Mouse (Mus musculus): ENCODE results near the gene Gm7102.
"Not testable (repeated sequence)": the region's sequence is repeated elsewhere in the genome, so short reads cannot be mapped to it uniquely, and the experiment has no call there.

Gene Gm7102

DNA sequence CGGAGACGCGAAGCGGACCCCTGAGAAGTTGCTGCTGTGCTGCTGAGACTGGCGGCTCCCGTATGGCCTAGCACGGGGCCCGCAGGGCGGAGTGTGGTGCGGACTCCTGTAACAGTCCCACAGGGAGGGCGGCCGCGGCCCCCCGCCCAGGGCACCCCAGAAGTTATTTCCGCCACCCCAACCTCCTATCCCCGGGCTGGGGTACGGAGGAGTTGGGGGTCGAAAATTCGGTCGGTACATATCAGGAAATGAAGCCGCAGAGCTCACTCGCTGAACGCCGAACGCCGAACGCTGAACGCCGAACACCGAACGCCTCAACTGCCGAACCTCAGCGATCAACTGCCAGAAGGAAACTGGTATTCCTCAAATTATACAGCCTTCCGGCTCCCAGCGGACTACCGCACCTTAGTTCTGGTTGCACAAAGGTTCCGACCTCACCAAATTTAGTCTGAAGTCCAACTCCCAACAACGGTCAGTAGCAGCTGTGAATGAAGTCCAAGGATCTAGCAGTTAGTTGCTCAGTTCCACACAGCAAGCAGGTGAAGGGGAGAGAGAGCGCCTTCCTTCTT lies at the start of gene Gm7102:
Gene Gm7102 (minus strand): TSS at position 554 of the 569 bp plus-strand sequence.
- peak in 1 of 2 experiments; percentile 7 for DNase-seq

DNA sequence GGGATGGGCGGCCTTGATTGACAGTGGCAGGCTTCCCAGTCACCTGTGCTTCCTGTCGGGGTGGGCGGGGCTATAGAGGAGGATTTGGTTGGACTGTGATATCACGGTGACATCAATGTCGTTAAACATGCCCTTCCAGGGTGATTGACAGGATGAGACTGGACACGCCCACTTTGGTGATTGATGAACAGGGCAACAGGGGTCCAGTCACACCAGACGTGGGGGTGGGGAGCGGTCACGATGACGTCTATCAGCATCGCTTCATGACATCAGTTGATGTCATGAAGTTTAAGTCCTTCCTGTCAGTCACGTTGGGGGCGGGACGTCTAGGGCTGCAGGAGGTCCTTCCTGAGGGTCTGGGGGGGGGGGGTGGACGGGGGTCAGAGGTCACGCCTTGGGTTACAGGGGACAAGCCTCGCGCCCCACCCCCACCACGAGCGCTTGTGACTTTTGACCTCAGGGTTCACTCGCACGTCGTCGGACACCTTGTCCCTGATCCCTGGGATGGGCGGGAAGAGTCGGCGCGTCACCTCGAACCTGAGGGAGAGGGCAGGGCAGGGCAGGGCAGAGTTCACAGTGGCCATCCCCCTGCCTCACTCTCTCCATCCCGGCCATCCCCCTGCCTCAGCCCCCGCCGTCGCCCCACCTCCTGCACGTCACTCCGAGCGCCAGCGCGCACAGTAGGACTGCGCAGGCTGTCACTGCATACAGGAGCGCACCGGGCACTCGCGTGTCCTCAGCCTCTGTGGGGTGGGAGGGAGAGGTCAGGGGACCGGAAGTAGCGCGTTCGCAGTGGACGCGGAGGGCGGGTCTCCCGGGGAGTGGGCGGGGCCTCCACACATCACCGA lies 48.8 kb upstream of the Gm7102 start:
- DNase-seq = peak; percentile 19 to 45

GRCm38 (mm10) chr19:61223706-61224328 lies 47.7 kb upstream of the Gm7102 start:
- peak in 1 of 2 experiments; percentile 12 for DNase-seq

DNA sequence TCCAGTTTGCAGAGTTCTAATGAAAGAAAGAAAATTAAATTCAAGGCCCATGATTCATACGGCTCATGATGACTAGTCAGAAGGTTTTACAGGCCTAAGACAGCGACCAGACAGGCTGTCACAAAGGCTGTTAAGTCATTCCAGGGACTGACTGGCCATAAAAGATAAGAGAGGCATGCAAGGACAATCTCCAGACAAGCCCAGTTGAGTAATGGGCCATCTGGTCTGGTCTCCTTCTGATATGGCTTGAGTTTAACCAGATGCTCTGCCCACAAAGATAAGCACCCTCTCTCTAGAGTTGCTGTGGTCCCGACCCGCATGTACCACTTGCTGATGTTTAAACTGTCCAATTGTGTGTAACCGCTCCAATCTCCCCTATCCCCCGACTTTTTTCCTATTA lies 31.4 kb upstream of the Gm7102 start:
- DNase-seq = not testable (repeated sequence)

GRCm38 (mm10) chr19:61199836-61200235 lies 23.7 kb upstream of the Gm7102 start:
- DNase-seq = peak; percentile 19 to 34

- DNase-seq = peak; percentile 92 to 93
These were observed 23.2 kb upstream of the Gm7102 start for GRCm38 (mm10) chr19:61199316-61199715.

- DNase-seq = not testable (repeated sequence)
These were observed 7.5 kb upstream of the Gm7102 start, which contains the start of gene Gm6020 for GRCm38 (mm10) chr19:61183590-61183989. Gm6020 (plus strand) TSS chr19:61183890.

DNA sequence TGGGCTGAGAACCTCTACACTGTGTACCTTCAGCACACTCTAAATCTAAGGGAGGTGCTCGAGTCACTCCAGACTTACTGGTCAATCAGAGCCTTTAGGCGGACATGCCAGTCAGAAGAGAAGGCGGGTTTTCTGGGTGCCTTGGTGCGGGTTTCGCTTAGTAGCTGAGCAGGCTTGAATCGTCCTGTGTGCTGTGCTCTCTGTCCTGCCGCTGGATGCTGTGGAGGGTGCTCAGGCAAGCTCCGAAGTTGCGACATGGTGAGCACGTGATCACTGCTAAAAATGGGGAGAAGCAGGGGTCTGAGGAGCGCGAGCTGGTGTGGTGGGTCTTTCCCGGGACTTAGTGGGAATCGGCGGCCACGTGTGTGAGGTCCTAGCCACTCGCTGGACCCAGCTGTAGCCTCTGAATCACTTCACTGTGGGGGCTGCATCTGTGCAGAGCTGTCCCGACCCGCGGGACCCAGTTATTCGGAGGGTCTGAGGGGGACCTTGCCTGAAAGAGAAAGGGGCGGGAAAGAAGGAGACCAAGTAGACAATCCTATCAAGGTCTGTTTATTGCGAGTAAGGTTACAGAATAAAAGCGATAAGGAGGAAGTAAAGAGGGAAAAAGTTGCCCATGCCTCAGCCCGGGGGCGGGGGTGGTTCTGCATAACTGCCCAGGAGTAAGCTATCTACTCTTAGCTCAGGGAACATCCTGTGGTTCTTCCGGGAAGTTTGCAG lies 24.2 kb downstream of the Gm7102 start:
- DNase-seq = no peak

DNA sequence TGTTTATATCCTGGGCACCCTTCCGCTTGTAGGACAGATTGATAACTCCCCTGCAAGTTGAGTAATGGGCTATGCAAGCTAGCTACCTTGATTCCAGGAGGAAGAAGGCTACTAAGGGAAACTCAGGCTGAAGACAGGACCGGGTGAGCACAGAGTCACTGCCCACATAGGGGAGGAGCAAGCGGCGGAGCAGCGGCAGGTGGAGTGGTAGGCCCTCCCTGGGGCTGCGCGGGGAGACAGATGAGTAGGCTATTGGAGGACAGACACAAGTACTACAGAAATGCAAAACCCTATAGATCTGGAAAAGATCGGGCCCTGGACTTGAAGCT lies 24.8 kb downstream of the Gm7102 start:
- DNase-seq = peak; percentile 8 to 30

DNA sequence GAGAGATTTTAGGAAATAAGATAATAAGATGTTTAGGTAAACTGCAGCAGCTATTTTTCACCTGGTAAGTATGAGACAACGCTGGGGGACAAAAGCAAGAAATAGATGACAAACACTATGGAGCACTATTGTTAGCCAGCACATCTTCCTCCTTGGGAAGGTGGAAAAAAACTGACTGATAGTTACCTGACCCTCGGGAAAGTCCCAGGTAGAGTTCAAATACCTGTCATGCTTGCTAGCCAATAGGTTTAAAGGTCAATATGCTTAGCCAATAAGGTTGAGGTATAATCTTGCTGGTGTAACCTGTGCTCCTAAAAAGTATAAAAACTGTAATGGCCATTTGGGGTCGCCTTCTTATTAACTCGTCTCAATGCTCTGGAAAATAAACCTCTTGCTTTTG lies 34.8 kb downstream of the Gm7102 start:
- no peak for DNase-seq

DNA sequence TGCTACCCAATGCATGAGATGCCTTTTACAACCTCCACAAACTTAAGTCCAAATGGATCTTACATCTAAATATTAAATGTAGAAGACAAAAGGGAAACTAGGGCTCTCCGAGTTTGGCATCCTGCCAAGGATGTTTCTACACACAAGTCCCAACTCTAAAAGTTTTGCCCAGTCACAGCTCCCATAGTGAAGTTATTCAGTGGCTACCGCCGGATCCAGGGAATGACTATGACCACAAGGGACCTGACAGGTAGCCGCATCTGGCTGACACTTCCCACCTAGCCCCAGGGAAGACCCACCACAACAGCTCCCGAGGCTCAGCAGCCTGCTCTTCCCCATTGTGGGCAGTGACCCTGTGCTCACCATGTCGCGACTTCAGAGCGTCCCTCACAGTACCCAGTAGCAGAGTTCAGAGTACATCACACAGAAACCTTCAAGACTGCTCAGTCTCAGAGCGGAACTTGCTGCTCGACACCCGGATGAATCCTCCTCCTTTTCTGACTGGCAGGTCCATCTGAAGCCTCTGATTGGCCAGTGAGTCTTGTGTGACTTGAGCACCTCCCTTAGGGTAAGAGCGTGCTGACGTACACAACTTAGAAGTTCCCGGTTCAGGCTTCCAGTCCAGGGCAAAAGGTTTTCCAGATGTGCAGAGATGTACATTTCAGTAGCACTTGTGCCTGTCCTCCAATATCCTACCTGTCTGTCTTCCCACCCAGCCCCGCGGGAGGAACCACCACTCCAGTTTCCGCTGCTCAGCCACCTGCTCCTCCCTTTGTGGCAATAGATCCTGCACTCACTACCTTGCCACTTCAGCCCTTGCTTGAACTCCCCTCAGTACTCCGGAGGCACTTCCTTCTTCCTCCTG lies 35.5 kb downstream of the Gm7102 start, which contains the start of gene Zfp950:
Gene Zfp950 (minus strand): TSS at position 499 of the 865 bp plus-strand sequence.
- peak; percentile 76 to 83 for DNase-seq

DNA sequence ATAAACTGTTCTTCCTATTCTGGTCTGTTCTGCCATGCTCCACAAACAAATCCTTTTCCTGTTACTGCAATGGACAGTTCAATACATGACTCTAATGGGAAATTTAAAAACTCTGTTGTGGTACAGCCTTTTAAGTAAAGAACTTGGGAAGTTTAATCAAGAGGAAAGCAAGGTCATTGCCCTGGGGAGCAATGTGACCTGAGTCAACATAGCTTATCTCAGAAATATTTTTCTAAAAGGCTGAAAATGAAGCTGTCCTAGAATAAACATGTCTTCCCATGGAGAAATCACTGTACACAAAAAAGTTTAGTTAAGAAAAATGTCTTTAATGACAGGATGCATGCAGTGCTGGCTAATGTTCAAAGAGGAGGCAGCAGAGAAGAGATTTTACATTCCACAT lies 37.5 kb downstream of the Gm7102 start:
- DNase-seq = no peak

DNA sequence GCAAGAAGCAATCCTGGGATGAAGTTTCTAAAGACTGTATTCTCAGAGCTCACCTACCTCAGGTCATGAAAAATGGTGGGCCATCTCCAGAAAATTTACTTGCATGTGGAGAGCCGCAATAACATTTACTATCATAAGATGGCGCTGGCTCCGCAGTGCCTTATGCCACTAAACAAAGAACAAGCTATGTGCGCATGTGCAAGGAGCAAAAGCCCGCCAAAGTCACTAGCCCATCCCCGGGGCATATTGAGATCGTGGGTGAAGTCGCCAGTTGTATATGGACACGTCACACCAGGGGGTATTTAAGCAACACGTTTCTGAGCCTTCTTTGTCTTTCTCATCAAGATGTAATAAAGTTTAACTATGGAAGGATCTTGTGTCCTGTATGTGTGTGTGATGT lies 45.0 kb downstream of the Gm7102 start:
- DNase-seq = no peak
